Mouse (Mus musculus) limb, embryonic 11.5 days (tissue): ENCODE results near the gene Gucy2c. TPM values are rescaled to one million over a fixed set of nuclear protein-coding genes. Genes with fewer than 3 reads are reported as not detected.

Experiments used
- ATAC-seq: fragments of 200-750 bp; cut with Nextera tagmentation; 2 replicates; pipeline ENCODE4 v1.8.0; 2017; ENCODE audit warnings: low read depth; ENCODE audit not compliant: insufficient number of reproducible peaks, low FRiP score, low TSS enrichment
- DNase-seq: peaks from one replicate; pipeline ENCODE4 v3.0.0-alpha.2; 2015; ENCODE audit warnings: low spot score
- H3K27ac ChIP-seq: fragments of 300-500 bp; sonication (generic); replicated peaks from 2 replicates; pipeline ENCODE4 v1.5.1; 2014; ENCODE audit warnings: low read depth, mild to moderate bottlenecking, low read length
- H3K27me3 ChIP-seq: fragments of 300-500 bp; sonication (generic); 2 replicates; pipeline ENCODE4 v1.6.1; 2014; ENCODE audit warnings: mild to moderate bottlenecking, low read length, mixed read lengths; ENCODE audit not compliant: control insufficient read depth, insufficient read depth
- H3K36me3 ChIP-seq: fragments of 300-500 bp; sonication (generic); 2 replicates; pipeline ENCODE4 v1.6.1; 2014; ENCODE audit warnings: mild to moderate bottlenecking, low read length, moderate library complexity, mixed read lengths; ENCODE audit not compliant: control insufficient read depth, insufficient read depth
- H3K4me1 ChIP-seq: fragments of 300-500 bp; sonication (generic); 2 replicates; pipeline ENCODE4 v1.6.1; 2014; ENCODE audit warnings: low read length, mixed read lengths; ENCODE audit not compliant: control insufficient read depth, insufficient read depth
- H3K4me2 ChIP-seq: fragments of 300-500 bp; sonication (generic); 2 replicates; pipeline ENCODE4 v1.6.1; 2014; ENCODE audit warnings: low read depth, mild to moderate bottlenecking, moderate library complexity; ENCODE audit not compliant: severe bottlenecking
- H3K4me3 ChIP-seq: fragments of 300-500 bp; sonication (generic); 2 replicates; pipeline ENCODE4 v1.5.1; 2014; ENCODE audit warnings: low read depth, low read length
- H3K9ac ChIP-seq: fragments of 300-500 bp; sonication (generic); 2 replicates; pipeline ENCODE4 v1.6.1; 2014; ENCODE audit warnings: mild to moderate bottlenecking, low read length
- H3K9me3 ChIP-seq: fragments of 300-500 bp; sonication (generic); 2 replicates; pipeline ENCODE4 v1.6.1; 2016; ENCODE audit warnings: low read length; ENCODE audit not compliant: control insufficient read depth
- WGBS: fragments of 180-500 bp; shearing (Covaris S2); extraction: QIAGEN DNeasy Blood & Tissue Kit; methylation state at CpG from one replicate; pipeline ENCODE4 v1.1.7; 2014; 5-methylcytosine and 5-hydroxymethylcytosine counted together
- polyA plus RNA-seq: library from polyadenylated mRNA; unstranded; fragments of >200 nt; fragmentation: Nextera tagmentation; extraction: Ambion mirVana; gene quantifications from 2 replicates; pipeline ENCODE4 v1.2.1, GENCODE M21; 2014

The Gucy2c gene
- polyA plus RNA-seq, 1 experiment from 2014 or later = 0.35 TPM

- peak; percentile 5; the same call in 1 of the 2 replicates for ATAC-seq
- H3K27me3 ChIP-seq = no peaks in the 10 kb centered on the region
- DNase-seq = no peak
These were observed 25.9 kb upstream of the Gucy2c start for GRCm38 (mm10) chr6:136807395-136808013.

GRCm38 (mm10) chr6:136806819-136807218 is 25.3 kb upstream of the Gucy2c start:
- H3K27me3 ChIP-seq = no peaks in the 10 kb centered on the region
- no peaks in the 10 kb centered on the region for H3K9me3 ChIP-seq
- H3K27ac ChIP-seq = no peak overlapping the region
- H3K9ac ChIP-seq = no peak overlapping the region
- H3K36me3 ChIP-seq = no peaks in the 10 kb centered on the region
- DNase-seq = no peak
- WGBS = 67% methylated on average over 5 of the region's 5 CpGs
- no peak overlapping the region for H3K4me2 ChIP-seq
- no peak overlapping the region for H3K4me3 ChIP-seq
- no peak for ATAC-seq
- H3K4me1 ChIP-seq = peaks cover 7% of the 10 kb centered on the region; the same call in 1 of the 2 replicates

More at GRCm38 (mm10) chr6:136807395-136808013, 25.9 kb upstream of the Gucy2c start:
- no peaks in the 10 kb centered on the region for H3K9me3 ChIP-seq
- no peak overlapping the region for H3K27ac ChIP-seq
- H3K4me3 ChIP-seq = peak overlapping the region; percentile 71; the same call in 1 of the 2 replicates
- peak overlapping the region; percentile 42 for H3K4me2 ChIP-seq
- 34% methylated on average over 18 of the region's 18 CpGs for WGBS
- H3K9ac ChIP-seq = peak overlapping the region; percentile 45; the same call in 1 of the 2 replicates
- H3K4me1 ChIP-seq = peaks cover 7% of the 10 kb centered on the region; the same call in 1 of the 2 replicates
- H3K36me3 ChIP-seq = peaks cover 2% of the 10 kb centered on the region; the same call in 1 of the 2 replicates

GRCm38 (mm10) chr6:136805409-136805775 is 23.8 kb upstream of the Gucy2c start:
- Histone ChIP-seq H3K4me1 (peaks cover 7% of the 10 kb centered on the region; the same call in 1 of the 2 replicates), H3K27me3 (no peaks in the 10 kb centered on the region), H3K36me3 (no peaks in the 10 kb centered on the region), H3K9me3 (no peaks in the 10 kb centered on the region), H3K4me2 (no peak overlapping the region), H3K9ac (no peak overlapping the region), H3K4me3 (no peak overlapping the region), H3K27ac (no peak overlapping the region)
- 88% methylated on average over 1 of the region's 1 CpGs for WGBS
- DNase-seq = no peak
- no peak for ATAC-seq

- Histone ChIP-seq H3K27ac (peak overlapping the region; percentile 75), H3K36me3 (no peaks in the 10 kb centered on the region), H3K4me2 (peak overlapping the region; percentile 30), H3K4me3 (peak overlapping the region; percentile 21), H3K27me3 (no peaks in the 10 kb centered on the region), H3K4me1 (peaks cover 7% of the 10 kb centered on the region; the same call in 1 of the 2 replicates), H3K9ac (peak overlapping the region; percentile 30), H3K9me3 (no peaks in the 10 kb centered on the region)
- WGBS = 41% methylated on average over 9 of the region's 9 CpGs
- ATAC-seq (no peak), DNase-seq (peak; percentile 40)
These were observed 23.3 kb upstream of the Gucy2c start for GRCm38 (mm10) chr6:136804705-136805408.

- WGBS = under 1% methylated on average over 50 of the region's 50 CpGs
- H3K4me3 ChIP-seq = peak within 1 kb of the TSS; percentile 64
These were observed 22.4 kb upstream of the Gucy2c start, which contains the start of gene Hist4h4 for GRCm38 (mm10) chr6:136803739-136804633. TSS of gene Hist4h4 (minus strand) at chr6:136804415.

GRCm38 (mm10) chr6:136803093-136803738 is 21.7 kb upstream of the Gucy2c start:
- H3K4me3 ChIP-seq = peak overlapping the region; percentile 64
- H3K4me1 ChIP-seq = peaks cover 7% of the 10 kb centered on the region; the same call in 1 of the 2 replicates
- H3K9ac ChIP-seq = peak overlapping the region; percentile 99
- peak overlapping the region; percentile 69 for H3K4me2 ChIP-seq
- DNase-seq (no peak), ATAC-seq (peak; percentile 6)
- WGBS = 22% methylated on average over 12 of the region's 12 CpGs
- no peaks in the 10 kb centered on the region for H3K36me3 ChIP-seq
- H3K9me3 ChIP-seq = no peaks in the 10 kb centered on the region
- H3K27me3 ChIP-seq = no peaks in the 10 kb centered on the region
- H3K27ac ChIP-seq = peak overlapping the region; percentile 100

More at GRCm38 (mm10) chr6:136803739-136804633, 22.4 kb upstream of the Gucy2c start, which contains the start of gene Hist4h4:
- no peaks in the 10 kb centered on the region for H3K36me3 ChIP-seq
- DNase-seq (peak; percentile 97), ATAC-seq (peak; percentile 79)
- peak within 1 kb of the TSS; percentile 69 for H3K4me2 ChIP-seq
- peak within 1 kb of the TSS; percentile 100 for H3K27ac ChIP-seq
- no peaks in the 10 kb centered on the region for H3K27me3 ChIP-seq
- H3K9me3 ChIP-seq = no peaks in the 10 kb centered on the region
- peak within 1 kb of the TSS; percentile 99 for H3K9ac ChIP-seq
- peaks cover 7% of the 10 kb centered on the region; the same call in 1 of the 2 replicates for H3K4me1 ChIP-seq

GRCm38 (mm10) chr6:136801274-136801673 is 19.7 kb upstream of the Gucy2c start:
- H3K4me2 ChIP-seq = no peak overlapping the region
- H3K4me3 ChIP-seq = no peak overlapping the region
- no peaks in the 10 kb centered on the region for H3K36me3 ChIP-seq
- no peak for DNase-seq
- H3K9me3 ChIP-seq = no peaks in the 10 kb centered on the region
- H3K9ac ChIP-seq = no peak overlapping the region
- H3K27me3 ChIP-seq = no peaks in the 10 kb centered on the region
- H3K27ac ChIP-seq = no peak overlapping the region
- ATAC-seq = no peak
- WGBS = 86% methylated on average over 6 of the region's 6 CpGs
- peaks cover 7% of the 10 kb centered on the region; the same call in 1 of the 2 replicates for H3K4me1 ChIP-seq
